Mouse (Mus musculus): ENCODE data around the gene 5330417C22Rik.
A peak's percentile ranks its signal among the peaks of the same experiment; 100 is the strongest.
"Not testable (repeated sequence)": the region's sequence is repeated elsewhere in the genome, so short reads cannot be mapped to it uniquely, and the experiment has no call there.

The 5330417C22Rik gene

GRCm38 (mm10) chr3:108533114-108533885, 3.0 kb downstream of the 5330417C22Rik start:
- no peak for DNase-seq (ENCODE audit: low read depth, low spot score)

GRCm38 (mm10) chr3:108528489-108528888, 7.8 kb downstream of the 5330417C22Rik start:
- DNase-seq (ENCODE audit: low read depth, low spot score) = no peak

DNA sequence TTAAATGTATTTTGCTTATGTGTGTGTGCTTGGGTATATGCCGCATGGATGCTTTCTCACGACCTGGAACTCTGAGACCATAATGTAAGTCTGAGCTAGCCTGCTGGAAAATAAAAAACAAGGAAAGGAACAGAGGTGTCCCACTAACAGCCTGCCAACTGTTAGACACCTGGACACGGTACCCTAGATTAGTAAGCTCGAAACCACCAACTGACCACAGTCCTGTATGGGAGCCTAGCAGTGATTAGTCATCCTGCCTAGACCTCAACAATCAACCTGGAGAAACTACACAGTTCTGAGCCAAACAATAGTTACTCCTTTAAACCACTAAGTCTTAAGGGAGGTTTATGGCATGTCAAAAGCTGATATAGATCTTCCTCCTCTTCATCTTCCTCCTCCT, 12.9 kb downstream of the 5330417C22Rik start:
- no peak for DNase-seq (ENCODE audit: low read depth, low spot score)

DNA sequence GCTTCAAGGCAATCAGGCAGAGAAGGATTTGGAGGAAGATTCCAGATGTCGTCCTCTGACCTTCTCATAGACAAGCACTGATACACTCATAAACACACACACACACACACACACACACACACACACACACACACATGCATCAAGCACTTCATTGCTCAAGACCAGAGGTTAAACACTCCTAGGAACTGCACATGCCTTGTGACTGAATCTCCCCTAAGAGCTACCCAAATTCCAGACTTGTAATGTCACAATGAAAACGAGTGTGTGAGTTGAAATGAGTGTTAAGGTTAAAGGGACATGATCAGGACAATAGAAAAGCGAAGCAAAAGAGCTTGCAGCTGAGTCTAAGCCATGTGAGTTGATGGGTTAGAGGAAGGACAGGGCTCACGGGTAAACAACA, 18.1 kb downstream of the 5330417C22Rik start:
- DNase-seq (ENCODE audit: low read depth, low spot score) = no peak

DNA sequence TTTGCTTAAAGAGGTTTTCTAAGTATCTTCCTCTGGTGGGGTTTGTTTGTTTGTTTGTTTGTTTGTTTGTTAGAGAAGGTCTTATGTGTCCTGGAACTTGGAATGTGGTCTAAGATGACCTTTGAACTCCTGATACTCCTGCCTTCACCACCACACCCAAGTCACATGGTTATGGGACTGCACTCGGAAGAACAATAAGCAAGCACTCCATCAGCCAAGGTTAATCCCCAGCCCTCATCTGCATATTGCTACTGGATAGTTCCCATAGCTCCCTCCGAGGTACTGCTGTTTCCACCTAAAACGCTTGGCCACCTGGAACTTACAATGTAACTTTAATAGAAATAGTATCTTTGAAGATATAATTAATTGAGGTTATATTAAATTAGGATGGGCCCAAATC, 22.9 kb downstream of the 5330417C22Rik start:
- no peak for DNase-seq (ENCODE audit: low read depth, low spot score)

GRCm38 (mm10) chr3:108510716-108511483, 25.4 kb downstream of the 5330417C22Rik start:
- DNase-seq (ENCODE audit: low read depth, low spot score) = no peak

- no peak for DNase-seq (ENCODE audit: low read depth, low spot score)
Observed at GRCm38 (mm10) chr3:108510156-108510555, 26.2 kb downstream of the 5330417C22Rik start.

DNA sequence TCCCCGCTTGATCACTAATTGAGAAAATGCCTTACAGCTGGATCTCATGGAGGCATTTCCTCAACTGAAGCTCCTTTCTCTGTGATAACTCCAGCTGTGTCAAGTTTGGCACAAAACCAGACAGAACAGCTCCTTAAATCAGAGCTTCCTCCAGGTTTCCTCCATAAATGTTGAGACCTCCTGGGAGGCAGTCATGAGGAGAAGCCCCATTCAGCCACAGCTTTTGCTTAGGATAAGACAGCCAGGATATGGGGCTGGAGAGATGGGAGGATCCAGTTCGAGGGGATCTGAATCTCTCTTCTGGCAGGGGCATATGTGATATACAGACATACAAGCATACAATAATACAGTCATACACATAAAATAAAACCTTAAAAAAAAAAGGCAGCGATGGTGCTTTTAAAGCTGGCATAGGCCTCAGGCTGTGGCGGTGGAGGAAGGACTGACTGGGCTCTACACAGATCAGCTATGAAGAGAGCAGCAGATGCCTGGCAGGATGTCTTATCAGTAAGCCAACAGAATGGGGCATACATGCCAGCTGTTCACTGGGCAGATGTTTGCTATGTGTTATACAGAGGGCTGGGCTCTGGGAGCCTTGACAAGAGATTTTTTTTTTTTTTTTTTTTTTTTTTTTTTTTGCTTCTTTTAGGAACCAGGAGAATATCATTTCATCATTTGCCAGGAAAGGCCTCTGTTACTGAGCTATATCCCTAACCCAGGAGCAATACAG, 27.4 kb downstream of the 5330417C22Rik start:
- DNase-seq (ENCODE audit: low read depth, low spot score) = no peak

DNA sequence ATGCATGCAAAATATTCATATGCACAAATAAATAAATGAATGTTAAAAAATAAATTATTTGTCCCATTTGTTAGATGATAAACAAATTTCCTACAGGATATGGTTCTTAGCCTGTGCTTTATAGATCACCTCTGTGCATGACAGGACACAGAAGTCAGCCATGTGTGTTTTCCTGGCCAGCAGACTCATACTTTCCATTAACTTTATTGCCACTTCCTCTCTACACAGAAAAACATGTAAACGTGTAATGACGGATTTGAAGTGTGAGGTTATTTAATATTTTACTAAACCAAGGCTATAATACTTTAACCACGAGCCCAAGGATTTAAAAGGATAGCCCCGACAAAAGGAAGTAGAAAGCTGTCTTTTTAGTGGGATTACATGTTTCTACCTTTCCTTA, 32.4 kb downstream of the 5330417C22Rik start:
- peak; percentile 18 for DNase-seq (ENCODE audit: low read depth, low spot score)

GRCm38 (mm10) chr3:108501411-108501810, 34.9 kb downstream of the 5330417C22Rik start:
- not testable (repeated sequence) for DNase-seq (ENCODE audit: low read depth, low spot score)

DNA sequence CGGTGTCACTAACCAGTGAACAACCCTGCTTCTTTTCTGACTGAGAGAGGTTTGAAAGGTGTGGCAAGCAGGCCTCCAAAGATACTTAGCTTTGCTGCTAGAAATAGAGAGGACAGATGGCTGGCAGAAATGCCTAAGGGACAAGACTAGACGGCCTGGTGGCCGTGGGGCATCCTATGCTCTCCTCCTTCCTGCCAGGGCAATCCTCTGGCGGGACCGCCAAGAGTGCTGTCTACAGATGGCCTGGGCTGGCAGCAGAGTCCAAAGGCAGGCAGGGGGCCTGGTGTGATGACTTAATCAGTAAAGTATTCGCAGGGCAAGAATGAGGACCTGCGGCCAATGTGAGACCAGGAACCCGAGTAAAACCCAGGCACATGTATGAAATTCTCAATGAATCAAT, 36.5 kb downstream of the 5330417C22Rik start:
- no peak for DNase-seq (ENCODE audit: low read depth, low spot score)

GRCm38 (mm10) chr3:108497602-108498001, 38.7 kb downstream of the 5330417C22Rik start:
- DNase-seq (ENCODE audit: low read depth, low spot score) = no peak

- no peak for DNase-seq (ENCODE audit: low read depth, low spot score)
Observed at GRCm38 (mm10) chr3:108495486-108495885, 40.9 kb downstream of the 5330417C22Rik start.

DNA sequence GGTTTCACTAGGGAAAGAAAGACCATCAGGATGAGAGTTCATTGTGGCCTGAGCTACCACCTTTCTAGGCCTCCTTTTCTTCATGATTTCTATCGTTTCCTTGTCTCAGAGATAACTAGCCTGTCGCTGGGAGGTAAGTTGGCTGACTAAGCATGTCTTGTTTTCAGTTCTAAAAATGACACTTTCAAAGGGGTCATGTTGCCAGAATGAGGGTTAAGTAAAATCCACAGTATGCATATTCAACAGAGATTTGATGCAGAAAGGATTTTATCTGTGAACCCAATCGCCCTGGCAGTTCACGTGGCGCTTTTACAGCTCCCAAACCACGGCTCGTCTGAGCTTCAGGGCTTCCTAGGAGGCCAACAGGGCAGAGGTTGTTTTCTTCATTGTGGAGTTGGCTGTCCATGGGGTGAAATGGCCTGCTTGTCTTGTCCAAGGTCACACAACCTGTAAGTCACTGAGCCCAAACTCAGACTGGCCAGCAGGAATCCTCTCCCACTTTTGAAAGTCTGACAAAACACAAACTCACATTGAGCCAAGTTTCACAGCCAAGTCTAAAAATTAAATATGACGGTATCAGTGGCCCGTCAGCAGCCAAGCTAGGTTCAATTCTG, 41.4 kb downstream of the 5330417C22Rik start:
- DNase-seq (ENCODE audit: low read depth, low spot score) = no peak

- peak; percentile 32 for DNase-seq (ENCODE audit: low read depth, low spot score)
Observed at GRCm38 (mm10) chr3:108489968-108490367, 46.4 kb downstream of the 5330417C22Rik start.

- no peak for DNase-seq (ENCODE audit: low read depth, low spot score)
Observed at GRCm38 (mm10) chr3:108484749-108485148, 51.6 kb downstream of the 5330417C22Rik start.

DNA sequence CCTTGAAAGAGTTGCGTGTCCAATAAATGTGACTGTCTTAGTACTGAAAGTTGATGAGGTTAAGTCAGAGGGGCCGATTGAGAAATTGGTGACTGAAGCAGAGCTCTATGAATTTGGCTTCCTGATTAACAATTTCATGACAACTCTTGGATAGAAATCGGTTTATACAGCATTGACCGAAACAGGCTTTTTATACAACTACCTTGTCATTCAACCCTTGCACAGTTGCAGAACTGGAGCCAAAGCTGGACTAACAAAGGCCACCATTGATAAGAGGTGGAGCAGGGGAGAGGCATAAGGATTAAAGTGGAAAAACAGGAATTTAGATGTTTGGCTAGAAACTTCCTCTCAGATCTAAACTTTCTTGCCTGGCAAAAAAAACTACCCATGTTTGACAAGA, 57.5 kb downstream of the 5330417C22Rik start:
- DNase-seq (ENCODE audit: low read depth, low spot score) = no peak

DNA sequence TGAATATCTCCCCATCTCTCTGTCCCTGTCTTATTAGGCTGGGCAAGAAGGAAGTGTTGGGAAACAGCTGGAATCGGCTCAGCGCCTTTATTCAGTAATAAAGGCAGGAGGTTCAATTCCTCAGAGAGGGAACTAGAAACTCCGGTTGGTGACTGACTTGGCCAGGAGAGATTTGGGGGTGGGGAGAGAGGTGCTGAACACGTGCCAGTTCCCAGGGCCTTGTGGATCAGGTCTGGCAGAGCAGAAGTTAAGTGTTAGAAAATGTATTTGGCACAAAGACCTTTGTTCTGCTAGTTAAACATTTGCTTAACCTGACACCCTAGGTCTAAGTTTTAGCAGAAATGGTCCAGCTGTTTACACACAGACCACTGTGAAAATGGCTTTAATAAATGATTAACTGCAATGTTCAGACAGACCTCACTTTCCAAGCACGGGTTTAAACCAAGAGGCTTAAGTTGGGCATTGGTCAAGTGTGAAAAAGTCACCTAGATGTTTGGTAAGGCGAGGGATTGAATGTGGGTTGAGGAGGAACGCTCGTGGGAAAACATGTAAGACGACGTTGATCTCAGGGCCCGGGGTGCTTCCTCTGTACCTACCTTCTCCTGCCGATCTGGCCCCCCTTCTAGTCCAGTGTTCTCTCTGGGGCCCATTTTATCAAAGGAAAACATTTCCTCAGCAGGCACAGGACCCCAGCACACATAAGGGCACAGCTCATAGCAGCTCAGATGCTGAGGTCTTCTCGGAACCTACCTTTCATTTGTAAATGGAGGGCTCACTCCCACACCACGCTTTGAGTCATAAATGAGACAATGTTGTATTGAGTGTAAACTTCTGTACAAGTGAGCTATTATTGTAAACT, 59.3 kb downstream of the 5330417C22Rik start:
- DNase-seq (ENCODE audit: low read depth, low spot score) = no peak

DNA sequence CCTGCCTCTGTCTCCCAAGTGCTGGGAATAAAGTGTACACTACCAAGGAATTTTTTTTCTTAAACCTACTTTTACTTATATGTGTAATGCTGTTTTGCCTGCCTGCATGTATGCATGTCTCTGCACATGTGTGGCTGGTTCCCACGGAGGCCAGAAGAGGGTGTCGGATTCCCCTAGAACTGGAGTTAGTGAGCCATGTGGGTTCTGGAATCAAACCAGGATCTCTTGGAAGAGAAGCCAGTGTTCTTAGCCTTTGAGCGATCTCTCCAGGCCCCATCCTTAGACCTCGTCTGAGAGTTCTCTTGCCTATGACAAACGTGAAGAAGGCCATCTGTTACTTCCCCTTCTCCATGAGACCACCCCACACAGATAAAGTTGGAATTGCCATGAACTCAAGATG, 60.8 kb downstream of the 5330417C22Rik start:
- no peak for DNase-seq (ENCODE audit: low read depth, low spot score)

- no peak for DNase-seq (ENCODE audit: low read depth, low spot score)
Observed at GRCm38 (mm10) chr3:108474969-108475368, 61.4 kb downstream of the 5330417C22Rik start.

DNA sequence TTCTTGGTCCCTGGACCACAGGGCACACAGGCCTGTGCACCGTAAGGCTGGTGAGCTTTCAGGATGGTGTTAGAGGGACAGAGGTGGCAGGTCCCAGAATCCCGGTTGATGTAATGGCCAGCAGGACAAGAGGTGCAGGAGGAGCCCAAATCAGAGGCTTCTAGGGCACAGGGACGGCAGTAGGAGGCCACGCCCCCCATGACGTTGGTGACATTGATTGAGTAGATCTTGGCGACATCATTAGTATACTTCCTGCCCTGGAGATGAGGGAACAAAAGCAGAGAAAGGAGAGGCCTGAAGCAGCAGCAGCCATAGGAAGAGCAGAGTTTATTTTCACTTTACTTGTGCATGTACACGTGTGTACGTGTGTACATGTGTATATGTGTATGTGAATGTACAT, 68.6 kb downstream of the 5330417C22Rik start:
- DNase-seq (ENCODE audit: low read depth, low spot score) = no peak
